Mouse (Mus musculus) testis, adult 2 months (tissue): ENCODE data around the gene Vezt.

Experiments used
- CTCF ChIP-seq: fragments of 200-500 bp; IDR thresholded peaks from 2 replicates; pipeline ENCODE4 v1.5.1; 2012; ENCODE audit warnings: low read depth, mild to moderate bottlenecking, inconsistent platforms, low read length, moderate library complexity; ENCODE audit not compliant: control insufficient read depth, insufficient read depth, insufficient replicate concordance
- POLR2A ChIP-seq: fragments of 200-500 bp; IDR thresholded peaks from 2 replicates; pipeline ENCODE4 v1.6.1; 2012; ENCODE audit warnings: low read depth, mild to moderate bottlenecking, inconsistent platforms, low read length, moderate library complexity; ENCODE audit not compliant: control insufficient read depth

- TF ChIP-seq CTCF (no peak), POLR2A (no peak)
Measured at GRCm38 (mm10) chr10:93889976-93890375, 145.6 kb downstream of the Vezt start.
